Mouse (Mus musculus) liver, postnatal 0 days (tissue): ENCODE results near the gene Rtl6.

ENCODE experiments used
- CTCF ChIP-seq: sonication (generic); IDR thresholded peaks from 2 replicates; pipeline ENCODE4 v1.5.1; 2016; ENCODE audit warnings: antibody characterized with exemption, low read depth
- EP300 ChIP-seq: IDR thresholded peaks from 2 replicates; pipeline ENCODE4 v1.6.1; 2016; ENCODE audit warnings: antibody characterized with exemption, low read depth, mild to moderate bottlenecking

GRCm38 (mm10) chr15:84509981-84510380 lies 47.6 kb downstream of the Rtl6 start:
- TF ChIP-seq CTCF (no peak), EP300 (no peak)
